Mouse (Mus musculus): Measurements from ENCODE around the gene Stat3. TPM values are rescaled to one million over a fixed set of nuclear protein-coding genes. Genes with fewer than 3 reads are reported as not detected.

Gene Stat3
- polyA plus RNA-seq, 1 experiment = 82.6 TPM

DNA sequence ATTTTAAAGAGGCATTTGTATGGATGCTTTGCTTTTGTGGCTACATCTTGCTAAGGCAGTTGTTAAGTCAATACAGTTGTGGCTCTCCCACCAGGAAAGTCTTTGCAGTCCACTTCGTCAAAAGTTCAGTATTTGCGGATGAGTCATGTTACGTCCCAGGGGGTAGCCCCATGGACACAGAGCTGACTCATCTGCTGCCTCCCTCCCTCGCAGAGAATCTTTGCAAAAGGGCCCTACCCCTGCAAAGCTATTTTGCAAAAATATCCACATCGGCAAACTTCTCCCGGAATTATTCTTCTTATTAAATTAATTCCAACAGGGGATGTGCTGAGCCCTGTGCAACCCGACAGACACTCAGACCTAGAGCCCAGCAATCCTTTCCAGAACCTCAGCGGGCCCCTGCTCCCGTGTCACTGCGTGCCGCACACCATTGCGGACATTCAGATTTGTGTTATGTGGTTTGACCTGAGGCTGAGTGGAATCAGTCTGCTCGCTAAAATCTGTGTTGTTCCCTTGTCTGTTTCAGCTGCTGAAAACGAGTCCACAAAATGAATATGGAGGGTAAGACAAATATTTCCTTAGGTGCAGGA is 35.1 kb upstream of the Stat3 start:
- Histone ChIP-seq H3K27me3 (replicated peaks) (peaks cover 34% of the 10 kb centered on the region), H3K4me3 (replicated peaks) (no peak overlapping the region), H3K36me3 (replicated peaks; ENCODE audit: low read length) (no peaks in the 10 kb centered on the region), H3K4me1 (peaks cover 55% of the 10 kb centered on the region), H3K9me3 (no peaks in the 10 kb centered on the region)
- TF ChIP-seq GATA1 (IDR thresholded peaks at IDR 0.05; ENCODE audit: borderline replicate concordance, low read length) = no peak
- no peak for TF ChIP-seq FLI1 (IDR thresholded peaks at IDR 0.05; ENCODE audit: low read length)

DNA sequence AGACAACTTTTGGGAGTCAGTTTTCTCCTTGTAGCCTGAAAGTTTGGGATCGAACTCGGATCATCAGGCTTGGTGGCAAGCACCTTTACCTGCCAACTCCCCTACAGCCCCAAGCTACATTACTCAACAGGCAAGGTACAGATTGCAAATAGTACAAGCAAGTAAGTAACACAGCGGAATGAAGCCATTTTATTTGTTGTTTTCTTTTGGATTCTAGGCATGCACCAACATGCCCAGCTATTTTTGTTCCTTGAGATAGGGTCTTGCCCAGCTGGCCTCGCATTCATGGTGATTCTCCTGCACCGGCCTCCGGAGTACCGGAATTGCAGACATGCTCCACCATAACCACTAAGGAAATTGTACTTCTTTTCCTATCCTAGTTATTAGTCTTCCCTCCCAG is 33.9 kb upstream of the Stat3 start:
- Histone ChIP-seq H3K4me3 (replicated peaks) (no peak overlapping the region), H3K36me3 (replicated peaks; ENCODE audit: low read length) (no peaks in the 10 kb centered on the region), H3K9me3 (no peaks in the 10 kb centered on the region), H3K4me1 (peaks cover 62% of the 10 kb centered on the region), H3K27me3 (replicated peaks) (peaks cover 45% of the 10 kb centered on the region)
- TF ChIP-seq FLI1 (IDR thresholded peaks at IDR 0.05; ENCODE audit: low read length) (no peak), GATA1 (IDR thresholded peaks at IDR 0.05; ENCODE audit: borderline replicate concordance, low read length) (no peak)

DNA sequence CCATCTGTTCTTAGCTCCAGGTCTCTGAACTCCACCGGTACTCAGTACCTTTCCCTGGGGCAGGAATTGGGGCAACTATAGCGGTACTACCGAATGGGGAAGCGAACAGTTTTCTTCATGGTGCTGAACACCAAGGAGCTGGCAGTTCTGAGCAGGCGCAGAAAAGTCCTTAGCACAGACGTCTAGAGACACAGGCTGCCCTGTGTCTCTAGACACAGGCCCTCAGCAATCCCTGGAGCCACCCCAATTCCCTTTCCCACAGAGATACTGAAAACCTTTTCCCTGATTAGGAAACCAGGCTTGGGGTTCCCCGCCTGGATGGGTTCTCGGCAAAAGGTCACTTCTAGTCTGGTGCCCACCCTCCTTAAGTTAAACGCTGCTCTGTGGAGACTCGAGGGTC is 32.1 kb upstream of the Stat3 start:
- peaks cover 48% of the 10 kb centered on the region for H3K27me3 ChIP-seq (replicated peaks)
- TF ChIP-seq GATA1 (IDR thresholded peaks at IDR 0.05; ENCODE audit: borderline replicate concordance, low read length) (no peak), FLI1 (IDR thresholded peaks at IDR 0.05; ENCODE audit: low read length) (no peak)
- peaks cover 68% of the 10 kb centered on the region for H3K4me1 ChIP-seq
- H3K9me3 ChIP-seq = no peaks in the 10 kb centered on the region
- no peak overlapping the region for H3K4me3 ChIP-seq (replicated peaks)
- H3K36me3 ChIP-seq (replicated peaks; ENCODE audit: low read length) = no peaks in the 10 kb centered on the region

DNA sequence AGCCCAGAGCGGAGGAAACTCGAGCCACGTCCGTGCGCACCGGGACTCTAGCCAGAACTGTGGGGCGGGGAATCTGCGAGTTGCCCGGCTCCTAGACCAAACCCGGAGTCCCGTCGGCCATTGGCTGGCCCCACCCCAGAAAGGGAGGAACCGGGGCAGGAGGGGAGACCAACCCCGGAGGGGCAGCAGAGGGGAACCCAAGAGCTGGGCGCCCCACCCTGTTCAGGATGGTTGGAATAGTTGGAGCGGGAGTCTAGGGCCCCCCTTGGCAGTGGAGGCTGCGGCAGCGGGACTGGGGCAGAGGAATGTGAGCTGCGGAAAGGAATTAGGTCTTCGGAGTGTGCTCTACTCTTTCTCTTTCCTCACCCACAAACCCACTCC is 31.2 kb upstream of the Stat3 start, which contains the start of gene Cavin1:
TSS of gene Cavin1 (minus strand) at position 331 of the 381 bp plus-strand sequence.
- H3K36me3 ChIP-seq (replicated peaks; ENCODE audit: low read length) = peaks cover under 1% of the 10 kb centered on the region
- H3K4me3 ChIP-seq (replicated peaks) = peak within 1 kb of the TSS; percentile 99
- no peaks in the 10 kb centered on the region for H3K9me3 ChIP-seq
- peaks cover 48% of the 10 kb centered on the region for H3K27me3 ChIP-seq (replicated peaks)
- TF ChIP-seq FLI1 (IDR thresholded peaks at IDR 0.05; ENCODE audit: low read length) = no peak
- no peak for TF ChIP-seq GATA1 (IDR thresholded peaks at IDR 0.05; ENCODE audit: borderline replicate concordance, low read length)
- H3K4me1 ChIP-seq = peaks cover 77% of the 10 kb centered on the region

DNA sequence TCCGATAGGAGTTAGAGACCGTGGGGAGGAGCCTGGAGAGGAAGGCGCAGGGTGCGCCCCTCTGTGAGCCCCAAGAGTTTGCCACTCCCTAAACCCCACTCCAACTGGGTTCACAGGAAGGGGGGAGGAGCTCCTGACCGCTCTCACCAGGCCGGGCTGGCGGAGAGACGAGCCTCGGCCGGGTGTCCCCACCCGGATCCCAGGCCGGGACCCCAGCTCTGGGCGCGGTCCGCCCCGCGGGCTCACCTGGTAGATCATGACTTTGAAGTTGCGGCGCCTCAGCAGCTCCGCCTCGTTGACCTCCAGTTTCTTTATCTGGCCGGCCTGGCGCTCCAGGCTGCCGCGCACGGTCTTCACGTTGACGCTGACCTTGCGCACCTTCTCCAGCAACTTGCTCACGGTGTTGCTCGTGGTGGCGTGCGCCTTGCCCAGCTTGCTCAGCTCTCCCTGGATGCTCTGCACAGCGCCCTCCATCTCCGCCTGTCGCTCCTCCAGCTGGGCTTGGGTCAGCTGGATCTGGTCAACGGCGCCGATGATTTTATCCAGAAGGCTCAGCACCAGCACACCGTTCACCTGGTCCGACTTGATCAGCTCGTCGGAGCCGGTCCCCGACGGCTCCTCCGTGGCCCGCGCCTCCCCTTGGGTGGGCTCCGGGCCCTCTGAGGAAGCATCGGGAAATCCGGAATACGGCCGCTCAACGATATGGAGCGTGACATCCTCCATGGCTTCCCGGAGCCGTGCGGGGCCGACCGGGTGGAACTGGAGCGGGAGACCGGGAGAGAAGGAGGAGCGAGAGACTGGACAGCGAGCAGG is 30.6 kb upstream of the Stat3 start:
- Histone ChIP-seq H3K4me1 (peaks cover 80% of the 10 kb centered on the region), H3K27me3 (replicated peaks) (peaks cover 46% of the 10 kb centered on the region), H3K9me3 (no peaks in the 10 kb centered on the region), H3K4me3 (replicated peaks) (peak overlapping the region; percentile 99), H3K36me3 (replicated peaks; ENCODE audit: low read length) (peaks cover 5% of the 10 kb centered on the region)
- no peak for TF ChIP-seq FLI1 (IDR thresholded peaks at IDR 0.05; ENCODE audit: low read length)
- no peak for TF ChIP-seq GATA1 (IDR thresholded peaks at IDR 0.05; ENCODE audit: borderline replicate concordance, low read length)

DNA sequence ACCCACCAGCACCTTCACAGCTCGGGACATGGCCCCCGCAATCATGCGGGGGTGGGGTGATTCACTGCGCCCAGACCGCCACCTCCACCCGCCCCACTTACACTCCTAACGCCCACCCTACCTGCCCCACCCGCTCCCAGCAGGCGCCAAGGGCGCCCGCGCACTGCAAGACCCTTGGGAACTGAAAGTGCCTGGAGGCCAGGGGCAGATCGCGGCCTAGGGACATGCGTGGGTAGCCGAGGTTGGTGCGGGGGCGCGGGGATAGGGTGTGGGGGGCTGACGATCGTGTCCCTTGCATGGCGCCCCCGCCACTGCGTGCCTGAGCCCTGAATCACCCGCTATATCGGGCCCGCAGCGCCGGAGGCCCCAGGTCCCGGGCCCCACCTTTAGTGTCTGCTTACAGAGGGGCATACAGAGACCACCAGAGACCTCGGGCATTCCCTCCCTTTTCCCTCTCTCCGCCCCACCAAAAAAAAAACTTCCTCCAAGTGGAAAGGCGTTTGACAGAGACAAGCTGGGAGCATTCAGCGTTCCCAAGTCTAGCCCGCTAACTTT is 29.9 kb upstream of the Stat3 start:
- Histone ChIP-seq H3K4me3 (replicated peaks) (peak overlapping the region; percentile 99), H3K4me1 (peaks cover 80% of the 10 kb centered on the region), H3K9me3 (no peaks in the 10 kb centered on the region), H3K36me3 (replicated peaks; ENCODE audit: low read length) (peaks cover 12% of the 10 kb centered on the region), H3K27me3 (replicated peaks) (peaks cover 45% of the 10 kb centered on the region)
- no peak for TF ChIP-seq GATA1 (IDR thresholded peaks at IDR 0.05; ENCODE audit: borderline replicate concordance, low read length)
- no peak for TF ChIP-seq FLI1 (IDR thresholded peaks at IDR 0.05; ENCODE audit: low read length)

DNA sequence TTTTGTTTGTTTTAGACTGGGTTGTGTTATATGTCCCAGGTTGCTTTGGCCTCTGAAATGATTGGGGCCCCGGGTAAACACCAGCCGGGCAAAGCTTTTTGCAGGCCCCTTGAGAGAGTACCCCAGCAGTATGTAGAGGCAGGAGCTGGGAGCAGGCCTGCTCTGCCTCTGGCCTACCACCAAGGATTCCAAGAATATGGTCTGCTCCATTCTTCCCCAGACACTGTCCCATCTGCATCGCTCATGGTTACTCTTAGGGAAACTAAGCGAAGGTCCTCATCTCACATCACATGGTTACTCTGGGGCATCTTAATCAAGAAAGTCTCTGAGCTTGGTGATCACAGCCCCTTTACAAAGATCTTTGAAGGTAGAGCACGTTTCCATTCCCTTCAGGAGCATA is 29.2 kb upstream of the Stat3 start:
- TF ChIP-seq GATA1 (IDR thresholded peaks at IDR 0.05; ENCODE audit: borderline replicate concordance, low read length) (no peak), FLI1 (IDR thresholded peaks at IDR 0.05; ENCODE audit: low read length) (no peak)
- Histone ChIP-seq H3K4me3 (replicated peaks) (peak overlapping the region; percentile 99), H3K27me3 (replicated peaks) (peaks cover 49% of the 10 kb centered on the region), H3K9me3 (no peaks in the 10 kb centered on the region), H3K4me1 (peaks cover 86% of the 10 kb centered on the region), H3K36me3 (replicated peaks; ENCODE audit: low read length) (peaks cover 19% of the 10 kb centered on the region)

DNA sequence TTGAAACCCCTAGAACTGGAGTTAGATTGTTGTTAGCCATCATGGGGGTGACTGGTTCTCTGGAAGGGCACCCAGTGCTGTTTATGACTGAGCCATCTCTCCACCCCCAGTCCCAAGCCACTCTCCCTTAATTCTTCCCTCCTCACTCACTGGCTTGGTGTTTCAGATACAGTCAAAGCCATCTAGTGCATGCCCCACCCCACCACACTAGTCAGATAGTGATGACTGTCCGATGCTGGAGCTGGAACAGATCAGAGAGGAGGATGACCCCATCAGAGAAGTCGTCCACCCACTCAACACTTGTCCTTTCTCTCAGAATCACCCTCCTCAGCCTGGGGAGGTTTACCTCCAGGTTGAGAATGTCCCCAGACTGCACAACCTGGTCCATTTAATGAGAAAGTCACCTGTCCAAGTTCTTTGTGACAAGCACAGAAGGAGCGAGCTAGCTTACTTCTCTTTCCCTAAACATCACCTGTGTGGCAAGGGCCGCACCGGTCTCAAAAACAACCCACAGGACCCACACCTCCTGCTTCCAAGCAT is 28.6 kb upstream of the Stat3 start:
- H3K9me3 ChIP-seq = no peaks in the 10 kb centered on the region
- H3K4me1 ChIP-seq = peaks cover 80% of the 10 kb centered on the region
- peaks cover 19% of the 10 kb centered on the region for H3K36me3 ChIP-seq (replicated peaks; ENCODE audit: low read length)
- peak overlapping the region; percentile 80 for H3K4me3 ChIP-seq (replicated peaks)
- H3K27me3 ChIP-seq (replicated peaks) = peaks cover 46% of the 10 kb centered on the region
- TF ChIP-seq FLI1 (IDR thresholded peaks at IDR 0.05; ENCODE audit: low read length) (no peak), GATA1 (IDR thresholded peaks at IDR 0.05; ENCODE audit: borderline replicate concordance, low read length) (no peak)

DNA sequence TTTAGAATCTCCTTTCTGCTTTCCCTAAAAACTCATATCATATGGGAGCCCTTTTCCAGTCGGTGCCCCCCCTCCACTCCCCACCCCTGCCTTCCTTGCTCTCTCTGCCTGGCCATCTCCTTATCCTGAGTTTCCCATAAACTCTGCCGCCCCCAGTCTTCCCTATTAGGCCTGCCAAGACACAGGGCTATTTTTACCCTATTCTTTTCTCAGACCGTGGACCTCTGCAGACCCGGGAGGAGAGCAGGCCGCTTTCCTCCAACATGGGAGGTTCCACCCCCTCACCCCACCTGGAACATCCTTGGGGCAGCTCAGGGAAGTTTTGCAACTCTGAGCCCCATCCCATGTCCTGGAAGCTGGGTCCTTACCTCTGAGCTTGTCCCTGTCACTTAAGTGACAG is 28.0 kb upstream of the Stat3 start:
- TF ChIP-seq FLI1 (IDR thresholded peaks at IDR 0.05; ENCODE audit: low read length) (no peak), GATA1 (IDR thresholded peaks at IDR 0.05; ENCODE audit: borderline replicate concordance, low read length) (no peak)

DNA sequence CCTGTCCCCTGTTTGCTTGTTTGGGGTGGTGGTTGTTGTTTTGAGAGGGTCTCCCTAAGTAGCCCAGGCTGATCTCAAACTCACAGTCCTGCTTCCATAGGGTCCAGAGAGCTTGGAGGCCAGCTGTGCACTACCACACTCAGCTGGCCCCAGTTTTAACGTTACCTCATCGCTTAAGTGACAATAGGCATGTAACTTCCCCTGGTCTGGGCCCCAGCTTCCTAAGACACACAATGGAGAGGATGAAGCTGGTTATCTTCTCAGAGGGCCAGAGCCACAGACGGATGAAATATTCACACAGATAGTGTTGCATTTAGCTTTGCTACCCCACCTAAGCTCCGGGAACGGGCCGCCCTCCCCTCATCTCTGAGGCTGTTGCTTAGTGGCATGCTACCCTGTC is 26.4 kb upstream of the Stat3 start:
- Histone ChIP-seq H3K9me3 (no peaks in the 10 kb centered on the region), H3K4me1 (peaks cover 83% of the 10 kb centered on the region), H3K27me3 (replicated peaks) (peaks cover 31% of the 10 kb centered on the region), H3K36me3 (replicated peaks; ENCODE audit: low read length) (peaks cover 19% of the 10 kb centered on the region), H3K4me3 (replicated peaks) (peak overlapping the region; percentile 77)
- TF ChIP-seq GATA1 (IDR thresholded peaks at IDR 0.05; ENCODE audit: borderline replicate concordance, low read length) = no peak
- TF ChIP-seq FLI1 (IDR thresholded peaks at IDR 0.05; ENCODE audit: low read length) = no peak

More for the DNA sequence above, 28.0 kb upstream of the Stat3 start:
- Histone ChIP-seq H3K36me3 (replicated peaks; ENCODE audit: low read length) (peaks cover 19% of the 10 kb centered on the region), H3K4me1 (peaks cover 82% of the 10 kb centered on the region), H3K9me3 (no peaks in the 10 kb centered on the region), H3K27me3 (replicated peaks) (peaks cover 43% of the 10 kb centered on the region), H3K4me3 (replicated peaks) (peak overlapping the region; percentile 80)

Data from megakaryocyte, embryonic 14.5 days (primary cell).